Mouse (Mus musculus): ENCODE results near the gene Ptpn14. TPM values are rescaled to one million over a fixed set of nuclear protein-coding genes. Genes with fewer than 3 reads are reported as not detected.

Ptpn14 gene
- polyA plus RNA-seq, 1 experiment from 2014 or later, result 7.2 TPM

GRCm38 (mm10) chr1:189913093-189913760, 185.2 kb downstream of the Ptpn14 start:
- Histone ChIP-seq H3K4me1 (peaks cover 89% of the 10 kb centered on the region), H3K36me3 (peaks cover 28% of the 10 kb centered on the region), H3K27ac (peak overlapping the region; percentile 29; the same call in 1 of the 2 replicates), H3K4me3 (no peak overlapping the region), H3K27me3 (ENCODE audit: insufficient read depth, poor library complexity, severe bottlenecking) (no peaks in the 10 kb centered on the region), H3K9me3 (no peaks in the 10 kb centered on the region)
- DNase-seq (ENCODE audit: low spot score), result no peak
- 81% methylated on average over 21 of the region's 21 CpGs for WGBS

GRCm38 (mm10) chr1:189916422-189917125, 188.5 kb downstream of the Ptpn14 start:
- 64% methylated on average over 10 of the region's 10 CpGs for WGBS
- no peak for DNase-seq (ENCODE audit: low spot score)
- Histone ChIP-seq H3K9me3 (no peaks in the 10 kb centered on the region), H3K4me1 (peaks cover 84% of the 10 kb centered on the region), H3K4me3 (no peak overlapping the region), H3K27me3 (ENCODE audit: insufficient read depth, poor library complexity, severe bottlenecking) (no peaks in the 10 kb centered on the region), H3K27ac (peak overlapping the region; percentile 69), H3K36me3 (peaks cover 12% of the 10 kb centered on the region; the same call in 1 of the 2 replicates)

- no peaks in the 10 kb centered on the region for H3K27me3 ChIP-seq (ENCODE audit: insufficient read depth, poor library complexity, severe bottlenecking)
- no peaks in the 10 kb centered on the region for H3K9me3 ChIP-seq
- peaks cover 12% of the 10 kb centered on the region; the same call in 1 of the 2 replicates for H3K36me3 ChIP-seq
- DNase-seq (ENCODE audit: low spot score), result no peak
- H3K4me1 ChIP-seq, result peaks cover 82% of the 10 kb centered on the region
- H3K27ac ChIP-seq, result peak overlapping the region; percentile 42; the same call in 1 of the 2 replicates
- 43% methylated on average over 4 of the region's 4 CpGs for WGBS
- H3K4me3 ChIP-seq, result no peak overlapping the region
These were observed 189.0 kb downstream of the Ptpn14 start for GRCm38 (mm10) chr1:189917126-189917500.

DNA sequence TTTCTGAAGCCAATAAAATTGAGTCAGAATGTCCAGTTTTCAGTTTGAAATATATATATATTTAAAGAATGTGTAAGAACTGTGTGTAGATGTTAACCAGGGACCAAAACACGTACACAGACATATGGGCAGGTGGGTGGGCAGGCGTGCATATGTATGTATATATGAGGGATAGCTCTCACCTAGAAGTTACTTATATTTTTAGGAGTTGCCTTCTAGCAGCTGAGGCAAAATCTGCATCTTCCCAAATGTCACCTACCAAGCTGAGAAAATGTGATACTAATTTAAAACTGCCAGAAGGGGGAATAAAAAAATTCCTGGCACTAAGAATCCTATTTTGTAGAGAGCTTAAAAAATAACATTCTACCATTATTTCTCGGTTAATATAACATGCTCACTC, 191.7 kb downstream of the Ptpn14 start:
- Histone ChIP-seq H3K9me3 (no peaks in the 10 kb centered on the region), H3K4me3 (no peak overlapping the region), H3K4me1 (peaks cover 85% of the 10 kb centered on the region), H3K36me3 (no peaks in the 10 kb centered on the region), H3K27ac (no peak overlapping the region), H3K27me3 (ENCODE audit: insufficient read depth, poor library complexity, severe bottlenecking) (no peaks in the 10 kb centered on the region)
- DNase-seq (ENCODE audit: low spot score), result no peak
- WGBS, result 89% methylated on average over 3 of the region's 3 CpGs

- H3K4me3 ChIP-seq, result peak overlapping the region; percentile 93
- no peaks in the 10 kb centered on the region for H3K9me3 ChIP-seq
- no peaks in the 10 kb centered on the region for H3K36me3 ChIP-seq
- WGBS, result 26% methylated on average over 28 of the region's 28 CpGs
- H3K27me3 ChIP-seq (ENCODE audit: insufficient read depth, poor library complexity, severe bottlenecking), result no peaks in the 10 kb centered on the region
- DNase-seq (ENCODE audit: low spot score), result no peak
- peak overlapping the region; percentile 98 for H3K27ac ChIP-seq
- H3K4me1 ChIP-seq, result peaks cover 86% of the 10 kb centered on the region
These were observed 192.9 kb downstream of the Ptpn14 start for GRCm38 (mm10) chr1:189920701-189921567.

- under 1% methylated on average over 4 of the region's 4 CpGs for WGBS
- Histone ChIP-seq H3K4me1 (peaks cover 89% of the 10 kb centered on the region), H3K27me3 (ENCODE audit: insufficient read depth, poor library complexity, severe bottlenecking) (no peaks in the 10 kb centered on the region), H3K36me3 (no peaks in the 10 kb centered on the region), H3K4me3 (peak overlapping the region; percentile 93), H3K27ac (peak overlapping the region; percentile 98), H3K9me3 (no peaks in the 10 kb centered on the region)
- no peak for DNase-seq (ENCODE audit: low spot score)
These were observed 193.4 kb downstream of the Ptpn14 start for GRCm38 (mm10) chr1:189921568-189921817.

GRCm38 (mm10) chr1:189921818-189922592, 193.9 kb downstream of the Ptpn14 start, which contains the start of gene Smyd2:
TSS of gene Smyd2 (minus strand) at chr1:189922363.
- no peaks in the 10 kb centered on the region for H3K9me3 ChIP-seq
- peaks cover 87% of the 10 kb centered on the region for H3K4me1 ChIP-seq
- H3K36me3 ChIP-seq, result no peaks in the 10 kb centered on the region
- H3K4me3 ChIP-seq, result peak within 1 kb of the TSS; percentile 93
- no peaks in the 10 kb centered on the region for H3K27me3 ChIP-seq (ENCODE audit: insufficient read depth, poor library complexity, severe bottlenecking)
- under 1% methylated on average over 79 of the region's 90 CpGs for WGBS
- H3K27ac ChIP-seq, result peak within 1 kb of the TSS; percentile 98
- DNase-seq (ENCODE audit: low spot score), result peak; percentile 89

DNA sequence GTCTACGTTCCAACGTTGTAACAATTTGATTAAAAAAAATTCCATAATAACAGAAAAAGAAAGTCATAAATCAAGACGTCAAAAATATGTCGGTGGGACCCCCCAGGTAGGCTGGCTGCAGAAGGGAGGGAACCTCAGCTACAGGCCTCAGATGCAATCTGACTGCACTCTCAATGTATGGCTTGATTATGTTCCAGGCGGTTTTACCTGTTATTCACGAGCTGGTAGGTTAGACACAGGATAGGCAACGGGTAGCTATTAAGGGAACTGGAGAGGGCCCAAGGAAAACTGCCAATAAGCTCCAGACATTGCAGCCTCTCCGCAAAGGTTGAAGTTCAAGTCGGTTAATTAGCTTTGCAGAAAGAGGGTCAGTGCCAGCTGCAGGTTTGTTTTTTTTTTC, 194.7 kb downstream of the Ptpn14 start:
- Histone ChIP-seq H3K36me3 (no peaks in the 10 kb centered on the region), H3K4me1 (peaks cover 86% of the 10 kb centered on the region), H3K9me3 (no peaks in the 10 kb centered on the region), H3K27ac (peak overlapping the region; percentile 98), H3K27me3 (ENCODE audit: insufficient read depth, poor library complexity, severe bottlenecking) (no peaks in the 10 kb centered on the region), H3K4me3 (peak overlapping the region; percentile 93)
- peak; percentile 66 for DNase-seq (ENCODE audit: low spot score)
- WGBS, result 20% methylated on average over 9 of the region's 9 CpGs

- H3K27ac ChIP-seq, result peak overlapping the region; percentile 89; the same call in 1 of the 2 replicates
- peaks cover 81% of the 10 kb centered on the region for H3K4me1 ChIP-seq
- peak; percentile 63 for DNase-seq (ENCODE audit: low spot score)
- no peaks in the 10 kb centered on the region for H3K9me3 ChIP-seq
- WGBS, result 82% methylated on average over 4 of the region's 4 CpGs
- 0 out of 2 replicates have a peak overlapping the region, but pooled peaks have one; percentile 93 for H3K4me3 ChIP-seq
- no peaks in the 10 kb centered on the region for H3K27me3 ChIP-seq (ENCODE audit: insufficient read depth, poor library complexity, severe bottlenecking)
- no peaks in the 10 kb centered on the region for H3K36me3 ChIP-seq
These were observed 195.1 kb downstream of the Ptpn14 start for GRCm38 (mm10) chr1:189923157-189923556.

GRCm38 (mm10) chr1:189923871-189924568, 196.0 kb downstream of the Ptpn14 start:
- 43% methylated on average over 22 of the region's 22 CpGs for WGBS
- peak overlapping the region; percentile 24; the same call in 1 of the 2 replicates for H3K4me3 ChIP-seq

GRCm38 (mm10) chr1:189926279-189926678, 198.2 kb downstream of the Ptpn14 start:
- 32% methylated on average over 8 of the region's 8 CpGs for WGBS
- Histone ChIP-seq H3K27me3 (ENCODE audit: insufficient read depth, poor library complexity, severe bottlenecking) (no peaks in the 10 kb centered on the region), H3K36me3 (no peaks in the 10 kb centered on the region), H3K9me3 (no peaks in the 10 kb centered on the region), H3K4me1 (peaks cover 63% of the 10 kb centered on the region), H3K27ac (peak overlapping the region; percentile 67; the same call in 1 of the 2 replicates), H3K4me3 (no peak overlapping the region)
- peak; percentile 73 for DNase-seq (ENCODE audit: low spot score)

More at GRCm38 (mm10) chr1:189923871-189924568, 196.0 kb downstream of the Ptpn14 start:
- Histone ChIP-seq H3K27ac (peak overlapping the region; percentile 89), H3K36me3 (no peaks in the 10 kb centered on the region), H3K4me1 (peaks cover 73% of the 10 kb centered on the region), H3K27me3 (ENCODE audit: insufficient read depth, poor library complexity, severe bottlenecking) (no peaks in the 10 kb centered on the region), H3K9me3 (no peaks in the 10 kb centered on the region)
- DNase-seq (ENCODE audit: low spot score), result peak; percentile 91

Data from heart, embryonic 10.5 days (tissue).